Mouse (Mus musculus): ENCODE data around the gene Bsdc1. TPM values are rescaled to one million over a fixed set of nuclear protein-coding genes. Genes with fewer than 3 reads are reported as not detected.

Gene Bsdc1
- total and polyA plus RNA-seq, 3 experiments = 14.1 to 19.2 TPM; not detected in 1

- no peak for TF ChIP-seq ZC3H11A (IDR thresholded peaks at IDR 0.05; ENCODE audit: low read depth, low read length)
- no peak for TF ChIP-seq POLR2AphosphoS2 (IDR thresholded peaks at IDR 0.05; ENCODE audit: low read length)
- TF ChIP-seq MYB (IDR thresholded peaks at IDR 0.05; ENCODE audit: low read depth, low read length) = no peak
- TF ChIP-seq NRF1 (IDR thresholded peaks at IDR 0.05; ENCODE audit: insufficient read depth, low read depth, low read length, poor library complexity, severe bottlenecking) = no peak
Measured at GRCm38 (mm10) chr4:129461183-129461960, at the start of gene Bsdc1 (continued).

- Histone ChIP-seq H3K27me3 (ENCODE audit: control insufficient read depth in 1 of 2, insufficient read depth in 2 of 2, low read length in 2 of 2) (no peaks in the 10 kb centered on the region), H3K36me3 (ENCODE audit: control insufficient read depth in 1 of 2, insufficient read depth in 2 of 2, low read length in 2 of 2) (peaks cover 0 to 10% of the 10 kb centered on the region in 2 experiments; a peak in 2 of 4 replicates), H3K4me1 (ENCODE audit: control insufficient read depth in 1 of 2, insufficient read depth in 2 of 2, low read length in 2 of 2) (peaks cover 0 to 17% of the 10 kb centered on the region in 2 experiments; a peak in 3 of 4 replicates), H3K9me3 (replicated peaks; ENCODE audit: insufficient read depth, low read length) (no peaks in the 10 kb centered on the region), H3K9ac (ENCODE audit: control insufficient read depth, low read depth, low read length, poor library complexity, severe bottlenecking) (no peak overlapping the region), H3K79me2 (ENCODE audit: control insufficient read depth, insufficient read depth, low read length, poor library complexity) (no peaks in the 10 kb centered on the region), H3K4me3 (ENCODE audit: control insufficient read depth in 1 of 2, insufficient read depth in 1 of 2, low read depth in 2 of 2, low read length in 2 of 2) (no peak overlapping the region), H3K27ac (ENCODE audit: control insufficient read depth, low read depth, low read length) (peak overlapping the region; percentile 6; the same call in 1 of the 2 replicates)
- DNase-seq (ENCODE audit: low read depth, low spot score) = peak; percentile 46
- TF ChIP-seq RAD21 (IDR thresholded peaks at IDR 0.05; ENCODE audit: low read depth, low read length) (peak; percentile 58), CTCF (IDR thresholded peaks at IDR 0.05 in 2 of 3, conservative IDR thresholded peaks at IDR 0.05 in 1 of 3; ENCODE audit: control insufficient read depth in 1 of 3, insufficient read depth in 1 of 3, low read depth in 2 of 3, low read length in 3 of 3, poor library complexity in 1 of 3, severe bottlenecking in 1 of 3) (peak; percentile 46 to 53 (median 51)), NELFE (IDR thresholded peaks at IDR 0.05; ENCODE audit: low read depth, low read length) (no peak)
Measured at GRCm38 (mm10) chr4:129415892-129416291, 45.5 kb upstream of the Bsdc1 start.

- no peak overlapping the region for H3K9ac ChIP-seq (ENCODE audit: control insufficient read depth, low read depth, low read length, poor library complexity, severe bottlenecking)
- no peaks in the 10 kb centered on the region for H3K27me3 ChIP-seq (ENCODE audit: control insufficient read depth in 1 of 2, insufficient read depth in 2 of 2, low read length in 2 of 2)
- H3K4me3 ChIP-seq (ENCODE audit: control insufficient read depth in 1 of 2, insufficient read depth in 1 of 2, low read depth in 2 of 2, low read length in 2 of 2) = no peak overlapping the region
- no peak overlapping the region for H3K27ac ChIP-seq (ENCODE audit: control insufficient read depth, low read depth, low read length)
- H3K79me2 ChIP-seq (ENCODE audit: control insufficient read depth, insufficient read depth, low read length, poor library complexity) = no peaks in the 10 kb centered on the region
- H3K36me3 ChIP-seq (ENCODE audit: control insufficient read depth in 1 of 2, insufficient read depth in 2 of 2, low read length in 2 of 2) = peaks cover 0 to 10% of the 10 kb centered on the region in 2 experiments; a peak in 2 of 4 replicates
- peak; percentile 80 for DNase-seq (ENCODE audit: low read depth, low spot score)
- H3K9me3 ChIP-seq (replicated peaks; ENCODE audit: insufficient read depth, low read length) = no peaks in the 10 kb centered on the region
- peaks cover 0 to 17% of the 10 kb centered on the region in 2 experiments; a peak in 3 of 4 replicates for H3K4me1 ChIP-seq (ENCODE audit: control insufficient read depth in 1 of 2, insufficient read depth in 2 of 2, low read length in 2 of 2)
- TF ChIP-seq UBTF (IDR thresholded peaks at IDR 0.05; ENCODE audit: borderline replicate concordance, insufficient read depth, low read depth, low read length) (no peak), USF2 (IDR thresholded peaks at IDR 0.05; ENCODE audit: borderline replicate concordance in 1 of 2, insufficient read depth in 1 of 2, low read depth in 1 of 2, low read length in 2 of 2) (no peak), CTCF (IDR thresholded peaks at IDR 0.05 in 2 of 3, conservative IDR thresholded peaks at IDR 0.05 in 1 of 3; ENCODE audit: control insufficient read depth in 1 of 3, insufficient read depth in 1 of 3, low read depth in 2 of 3, low read length in 3 of 3, poor library complexity in 1 of 3, severe bottlenecking in 1 of 3) (no peak), TAL1 (IDR thresholded peaks at IDR 0.05; ENCODE audit: low read length) (peak; percentile 96), KAT2A (conservative IDR thresholded peaks at IDR 0.05; ENCODE audit: low read depth, low read length) (no peak), CHD1 (IDR thresholded peaks at IDR 0.05; ENCODE audit: low read depth, low read length) (no peak), TBP (IDR thresholded peaks at IDR 0.05; ENCODE audit: low read depth, low read length) (no peak), ZMIZ1 (IDR thresholded peaks at IDR 0.05; ENCODE audit: low read depth, low read length) (no peak), ELF1 (IDR thresholded peaks at IDR 0.05; ENCODE audit: low read depth, low read length) (no peak), JUND (IDR thresholded peaks at IDR 0.05; ENCODE audit: low read depth, low read length) (no peak), GABPA (IDR thresholded peaks at IDR 0.05; ENCODE audit: low read depth, low read length) (no peak), MAFK (IDR thresholded peaks at IDR 0.05; ENCODE audit: borderline replicate concordance, low read depth, low read length) (peak; percentile 39; the same call in 1 of the 2 replicates), HCFC1 (IDR thresholded peaks at IDR 0.05; ENCODE audit: low read depth, low read length) (no peak), MYC (IDR thresholded peaks at IDR 0.05; ENCODE audit: low read depth, low read length) (no peak; the same call in 1 of the 2 replicates), SMC3 (IDR thresholded peaks at IDR 0.05; ENCODE audit: low read depth, low read length) (no peak), ZNF384 (IDR thresholded peaks at IDR 0.05; ENCODE audit: low read depth, low read length) (no peak), MAZ (IDR thresholded peaks at IDR 0.05; ENCODE audit: low read depth, low read length) (no peak; the same call in 1 of the 2 replicates), MXI1 (IDR thresholded peaks at IDR 0.05; ENCODE audit: low read depth, low read length) (peak; percentile 49; the same call in 1 of the 2 replicates), RAD21 (IDR thresholded peaks at IDR 0.05; ENCODE audit: low read depth, low read length) (no peak), BHLHE40 (IDR thresholded peaks at IDR 0.05; ENCODE audit: borderline replicate concordance, low read depth, low read length) (peak; percentile 58; the same call in 1 of the 2 replicates), SIN3A (IDR thresholded peaks at IDR 0.05; ENCODE audit: low read length) (peak; percentile 56; the same call in 1 of the 2 replicates), ZC3H11A (IDR thresholded peaks at IDR 0.05; ENCODE audit: low read depth, low read length) (no peak), NRF1 (IDR thresholded peaks at IDR 0.05; ENCODE audit: insufficient read depth, low read depth, low read length, poor library complexity, severe bottlenecking) (no peak)
Measured at GRCm38 (mm10) chr4:129416478-129416877, 44.9 kb upstream of the Bsdc1 start.
